Mouse (Mus musculus) ES-CJ7 (cell line): ENCODE results near the gene Olfr109.

Source experiments
- DNase-seq: peaks from one replicate; pipeline ENCODE4 v3.0.0; 2011; ENCODE audit warnings: low read depth, low spot score

The Olfr109 gene

DNA sequence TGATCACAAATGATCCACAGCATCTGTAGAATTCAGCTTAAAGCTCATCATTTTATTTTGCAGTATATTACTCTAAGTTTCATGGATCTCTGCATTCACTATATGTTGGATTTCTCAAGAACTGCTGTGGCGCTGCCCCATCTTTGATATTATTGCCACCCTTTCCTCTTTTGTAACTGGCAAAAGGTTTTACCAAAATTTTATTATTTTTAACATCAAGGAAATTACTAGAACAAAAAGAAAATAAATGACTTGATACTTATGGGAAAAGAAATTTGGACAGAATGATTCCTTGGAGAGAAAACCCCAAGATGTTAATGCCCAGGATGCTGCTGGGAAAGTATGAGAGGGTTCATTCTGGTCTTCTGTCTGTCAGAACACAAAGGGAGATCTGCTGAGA, at the start of gene Olfr109:
TSS of gene Olfr109 (plus strand) at position 301 of the 400 bp plus-strand sequence.
- no peak for DNase-seq

DNA sequence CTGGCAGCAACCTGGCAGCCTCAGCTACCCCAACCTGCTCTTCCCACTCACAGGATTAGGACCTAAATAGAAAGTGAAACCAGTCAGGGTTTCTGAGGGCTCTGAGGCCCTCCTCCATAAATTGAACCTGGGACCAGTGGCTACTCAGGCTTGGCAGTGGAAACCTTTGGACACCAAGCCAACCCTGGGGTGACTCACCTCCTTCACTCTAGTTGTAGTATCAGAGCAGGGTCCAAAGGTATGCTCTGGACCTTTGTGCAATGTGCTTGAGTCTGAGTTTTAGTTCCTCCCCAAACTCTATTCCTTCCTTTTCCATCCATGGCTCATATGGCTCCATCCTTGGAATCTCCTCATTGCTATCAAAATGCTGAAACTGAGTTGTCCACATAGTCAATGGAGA, 45.3 kb upstream of the Olfr109 start:
- no peak for DNase-seq

DNA sequence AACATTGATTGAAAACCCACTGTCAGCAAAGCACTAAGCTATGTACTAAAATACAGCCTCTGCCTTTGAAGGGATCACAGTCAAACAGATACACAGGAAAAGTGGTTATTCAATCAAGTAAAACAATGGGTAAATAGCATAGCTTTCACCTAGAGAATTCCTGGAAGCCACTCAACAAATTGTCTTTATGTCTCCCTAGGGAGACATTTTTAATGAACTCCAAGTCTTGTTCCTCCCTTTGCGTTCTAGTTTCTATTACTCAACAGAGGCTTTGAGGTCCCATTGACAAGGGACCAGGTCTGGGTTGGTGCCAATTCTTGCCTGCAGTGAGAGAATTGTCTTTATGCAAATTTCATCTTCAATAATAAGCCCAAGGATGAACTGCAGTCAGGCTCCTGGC, 13.5 kb upstream of the Olfr109 start, which contains the start of gene Olfr108:
TSS of gene Olfr108 (plus strand) at position 301 of the 400 bp plus-strand sequence.
- DNase-seq, result no peak

DNA sequence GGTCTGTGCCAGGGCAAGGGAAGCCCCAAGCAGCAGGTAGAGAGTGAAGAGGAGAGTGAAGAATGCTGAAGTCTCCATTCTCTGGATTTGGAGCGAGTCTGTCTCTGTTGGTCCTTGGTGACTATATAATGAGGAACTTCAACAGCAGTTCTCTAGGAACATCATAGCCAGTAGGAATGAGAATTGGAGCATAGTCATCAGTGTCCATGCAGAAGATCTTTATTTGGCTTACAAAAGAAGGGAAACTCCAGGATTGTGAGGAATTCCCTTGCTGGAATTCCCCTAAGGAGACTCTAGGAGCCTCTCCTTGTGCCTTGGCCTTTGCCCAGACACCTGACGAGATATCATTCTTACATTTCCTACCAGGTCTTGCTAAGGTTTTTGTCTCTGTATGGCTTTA, 24.7 kb downstream of the Olfr109 start, which contains the start of gene H2-M2:
TSS of gene H2-M2 (minus strand) at position 101 of the 400 bp plus-strand sequence.
- no peak for DNase-seq

DNA sequence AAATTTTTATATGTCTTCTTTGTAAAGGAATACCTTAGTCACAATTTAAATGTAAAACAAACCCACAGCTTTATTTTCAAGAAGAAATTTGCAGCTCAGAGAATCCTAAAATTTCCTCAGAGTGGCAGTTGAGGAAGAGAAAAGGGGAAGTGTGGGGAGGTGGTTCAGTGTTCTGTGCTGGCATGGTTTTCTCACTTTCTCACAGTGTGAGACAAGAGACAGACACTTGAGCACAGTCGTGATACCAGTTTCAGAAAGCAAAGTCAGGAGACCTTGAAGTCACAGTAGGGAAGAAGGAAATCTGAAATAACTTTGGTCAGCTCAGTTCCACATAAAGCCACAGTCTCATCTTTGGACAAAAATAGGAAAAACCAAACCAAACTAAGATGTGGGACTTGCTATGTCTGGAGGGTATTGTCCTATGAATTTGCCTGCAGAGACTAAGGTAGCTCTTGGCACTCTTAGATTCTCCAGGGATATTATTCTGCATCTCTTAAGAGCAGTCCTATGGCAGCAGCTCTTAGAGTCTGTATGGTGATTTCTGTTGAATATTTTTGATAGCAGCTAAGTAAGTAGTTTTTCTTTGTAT, 33.3 kb downstream of the Olfr109 start, which contains the start of gene Olfr110:
TSS of gene Olfr110 (plus strand) at position 539 of the 589 bp plus-strand sequence.
- no peak for DNase-seq

DNA sequence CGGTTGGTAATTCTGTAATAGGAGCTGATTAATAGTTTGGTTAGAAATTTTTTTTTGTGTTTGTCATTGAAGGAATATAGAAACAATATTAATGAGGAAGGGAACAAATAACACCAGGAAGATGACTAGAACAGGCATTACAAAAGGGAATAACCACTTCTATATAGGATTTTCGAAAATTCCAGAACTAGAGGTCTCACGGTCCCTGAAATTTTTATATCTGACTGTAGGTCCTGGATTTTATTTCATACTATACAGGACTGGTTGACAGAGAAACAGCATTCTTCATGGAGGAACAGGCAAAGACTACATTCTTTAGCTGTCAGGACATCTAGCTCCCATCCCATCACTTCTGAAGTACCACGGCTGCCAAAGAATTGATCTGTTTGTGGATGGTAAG, 49.0 kb downstream of the Olfr109 start, which contains the start of gene Olfr111:
TSS of gene Olfr111 (plus strand) at position 301 of the 400 bp plus-strand sequence.
- DNase-seq, result no peak
